Mouse (Mus musculus) ES-Bruce4 (cell line): ENCODE data around the gene Ran. TPM values are rescaled to one million over a fixed set of nuclear protein-coding genes. Genes with fewer than 3 reads are reported as not detected.

Source experiments
- H3K27ac ChIP-seq: 2 replicates; pipeline ENCODE4 v1.5.1; 2012; ENCODE audit warnings: low read length, inconsistent platforms; ENCODE audit not compliant: insufficient read depth
- H3K27me3 ChIP-seq: 2 replicates; pipeline ENCODE4 v1.6.1; 2012; ENCODE audit warnings: mild to moderate bottlenecking, low read length, inconsistent platforms; ENCODE audit not compliant: control insufficient read depth, poor library complexity, insufficient read depth, severe bottlenecking
- H3K36me3 ChIP-seq: 2 replicates; pipeline ENCODE4 v1.6.1; 2012; ENCODE audit warnings: inconsistent platforms, mild to moderate bottlenecking, low read length, moderate library complexity; ENCODE audit not compliant: control insufficient read depth, poor library complexity, insufficient read depth, severe bottlenecking
- H3K4me1 ChIP-seq: one replicate; pipeline ENCODE4 v1.8.1; 2011; ENCODE audit warnings: low read length; ENCODE audit not compliant: control insufficient read depth, insufficient read depth
- H3K4me3 ChIP-seq: 2 replicates; pipeline ENCODE4 v1.5.1; 2011; ENCODE audit warnings: low read depth, mild to moderate bottlenecking, low read length
- H3K9ac ChIP-seq: 2 replicates; pipeline ENCODE4 v1.6.1; 2012; ENCODE audit warnings: low read depth, mild to moderate bottlenecking, inconsistent platforms; ENCODE audit not compliant: poor library complexity, severe bottlenecking
- H3K9me3 ChIP-seq: replicated peaks from 2 replicates; pipeline ENCODE4 v1.6.1; 2012; ENCODE audit warnings: mild to moderate bottlenecking, low read length, inconsistent platforms; ENCODE audit not compliant: control insufficient read depth, poor library complexity, insufficient read depth, severe bottlenecking
- CTCF ChIP-seq: IDR thresholded peaks from one replicate; pipeline ENCODE4 v1.8.1; 2011; ENCODE audit warnings: low read depth, low read length
- EP300 ChIP-seq: IDR thresholded peaks from 2 replicates; pipeline ENCODE4 v1.6.1; 2011; ENCODE audit warnings: low read depth, low read length; ENCODE audit not compliant: insufficient read depth
- POLR2A ChIP-seq: IDR thresholded peaks from one replicate; pipeline ENCODE4 v1.8.1; 2011; ENCODE audit warnings: low read length; ENCODE audit not compliant: insufficient read depth
- polyA plus RNA-seq: library from polyadenylated mRNA; stranded (reverse); fragments of >200 nt; gene quantifications from 2 replicates; pipeline ENCODE4 v1.2.4, GENCODE M21; 2011; ENCODE audit warnings: low read depth; ENCODE audit not compliant: missing spikeins, insufficient read depth, insufficient read length

Ran gene
- polyA plus RNA-seq, 1 experiment: 669 TPM

DNA sequence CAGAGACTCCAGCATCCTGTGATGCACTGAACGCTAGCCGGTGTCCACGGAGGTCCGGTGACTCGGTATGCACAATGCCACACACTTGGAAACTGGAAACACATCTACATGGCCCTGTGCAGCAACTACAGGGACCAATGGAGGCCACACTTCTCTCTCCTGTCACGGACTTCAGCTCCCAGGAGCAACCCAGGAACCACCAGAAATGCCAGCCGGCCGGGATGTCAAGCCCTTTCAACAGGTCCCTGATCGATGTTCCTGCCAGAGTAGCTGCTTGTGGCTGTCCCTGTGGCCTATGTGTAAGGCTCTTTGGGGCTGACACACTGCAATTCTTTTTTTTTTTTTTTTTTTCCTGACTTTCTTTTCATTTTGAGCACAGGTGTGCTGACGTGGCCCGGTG, 44.3 kb downstream of the Ran start:
- no peaks in the 10 kb centered on the region for H3K36me3 ChIP-seq
- no peaks in the 10 kb centered on the region for H3K27me3 ChIP-seq
- H3K4me3 ChIP-seq: no peak overlapping the region
- H3K27ac ChIP-seq: no peak overlapping the region
- H3K9ac ChIP-seq: no peak overlapping the region
- peaks cover 6% of the 10 kb centered on the region for H3K4me1 ChIP-seq
- TF ChIP-seq POLR2A (no peak), CTCF (no peak), EP300 (no peak)
- H3K9me3 ChIP-seq: no peaks in the 10 kb centered on the region

DNA sequence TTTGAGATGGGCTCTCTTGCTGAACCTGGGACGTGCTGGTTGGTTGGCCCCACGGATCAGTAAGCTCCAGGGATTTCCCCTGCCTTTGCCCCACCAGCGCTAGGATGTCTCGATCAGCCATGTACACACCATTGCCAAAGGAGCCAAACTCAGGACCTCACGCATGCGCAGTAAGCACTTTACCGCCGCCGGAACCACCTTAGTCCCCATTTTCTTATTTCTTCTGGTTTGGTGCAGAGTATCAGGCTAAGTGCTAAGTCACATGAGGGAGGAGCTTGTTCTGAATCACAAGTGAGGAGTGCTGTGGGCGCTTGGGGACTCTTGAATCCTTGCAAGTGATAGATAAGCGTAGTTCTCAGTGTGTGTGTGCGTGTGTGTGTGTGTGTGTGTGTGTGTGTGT, 45.4 kb downstream of the Ran start:
- Histone ChIP-seq H3K9me3 (no peaks in the 10 kb centered on the region), H3K36me3 (no peaks in the 10 kb centered on the region), H3K27me3 (no peaks in the 10 kb centered on the region), H3K4me1 (peaks cover 6% of the 10 kb centered on the region), H3K9ac (peak overlapping the region; percentile 17; the same call in 1 of the 2 replicates), H3K4me3 (peak overlapping the region; percentile 17), H3K27ac (0 out of 2 replicates have a peak overlapping the region, but pooled peaks have one; percentile 14)
- no peak for TF ChIP-seq CTCF
- no peak for TF ChIP-seq POLR2A
- no peak for TF ChIP-seq EP300

DNA sequence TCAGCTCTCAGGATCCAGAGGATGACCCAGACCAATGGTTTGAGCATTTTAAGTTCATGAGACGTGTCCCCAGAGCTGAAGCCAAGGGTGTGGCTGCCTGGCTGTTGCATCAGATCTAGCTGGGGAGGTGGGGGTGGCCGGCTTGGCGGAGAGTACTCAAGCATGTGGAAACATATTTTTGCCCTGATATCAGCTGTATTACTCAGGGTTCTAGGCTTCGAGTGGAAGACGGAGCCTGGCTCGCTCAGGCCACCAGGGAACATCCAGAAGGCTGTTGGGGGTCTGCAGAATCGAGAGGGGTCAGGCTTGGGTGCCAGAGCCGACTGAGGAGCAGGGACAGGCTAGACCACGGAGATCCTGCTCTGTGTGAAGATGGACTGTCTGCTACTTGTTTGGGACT, 46.1 kb downstream of the Ran start:
- H3K36me3 ChIP-seq: no peaks in the 10 kb centered on the region
- no peaks in the 10 kb centered on the region for H3K9me3 ChIP-seq
- H3K27ac ChIP-seq: 0 out of 2 replicates have a peak overlapping the region, but pooled peaks have one; percentile 14
- peaks cover 6% of the 10 kb centered on the region for H3K4me1 ChIP-seq
- H3K4me3 ChIP-seq: peak overlapping the region; percentile 13
- H3K27me3 ChIP-seq: no peaks in the 10 kb centered on the region
- H3K9ac ChIP-seq: peak overlapping the region; percentile 17; the same call in 1 of the 2 replicates
- TF ChIP-seq POLR2A (no peak), CTCF (no peak), EP300 (no peak)

DNA sequence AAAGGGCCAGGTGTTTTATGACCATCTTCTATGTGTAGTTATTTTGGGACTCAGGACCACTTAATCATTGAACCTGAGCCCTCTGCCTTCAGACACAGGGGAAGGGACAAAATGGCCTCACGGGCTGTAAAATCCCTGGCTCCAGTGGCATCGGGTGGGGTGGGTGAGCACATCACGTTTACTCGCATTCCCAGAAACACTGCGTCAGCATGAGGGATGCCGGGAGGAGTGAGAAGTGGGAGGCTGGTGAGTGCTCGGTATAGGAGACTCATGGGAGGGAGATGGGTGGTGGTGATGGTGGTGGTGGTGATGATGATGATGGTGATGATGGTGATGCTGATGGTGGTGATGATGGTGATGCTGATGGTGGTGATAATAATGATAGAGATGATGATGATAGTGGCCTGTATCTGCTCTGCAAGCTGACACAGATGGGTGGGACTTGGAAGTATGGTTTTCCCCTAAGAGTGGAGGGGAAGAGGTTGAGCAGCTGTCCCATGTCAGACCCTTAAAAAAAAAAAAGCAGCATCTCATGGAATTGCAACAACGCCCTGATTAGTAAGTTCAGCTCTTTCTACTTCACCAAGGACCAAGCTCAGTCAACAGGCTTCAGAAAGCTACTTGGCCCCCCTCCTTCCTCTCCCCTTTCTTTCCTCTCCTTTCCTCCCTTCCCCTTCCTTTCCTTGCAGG, 46.8 kb downstream of the Ran start:
- Histone ChIP-seq H3K36me3 (no peaks in the 10 kb centered on the region), H3K4me1 (peaks cover 6% of the 10 kb centered on the region), H3K9me3 (no peaks in the 10 kb centered on the region), H3K27ac (no peak overlapping the region), H3K9ac (no peak overlapping the region), H3K27me3 (no peaks in the 10 kb centered on the region), H3K4me3 (no peak overlapping the region)
- TF ChIP-seq POLR2A (no peak), CTCF (no peak), EP300 (no peak)

DNA sequence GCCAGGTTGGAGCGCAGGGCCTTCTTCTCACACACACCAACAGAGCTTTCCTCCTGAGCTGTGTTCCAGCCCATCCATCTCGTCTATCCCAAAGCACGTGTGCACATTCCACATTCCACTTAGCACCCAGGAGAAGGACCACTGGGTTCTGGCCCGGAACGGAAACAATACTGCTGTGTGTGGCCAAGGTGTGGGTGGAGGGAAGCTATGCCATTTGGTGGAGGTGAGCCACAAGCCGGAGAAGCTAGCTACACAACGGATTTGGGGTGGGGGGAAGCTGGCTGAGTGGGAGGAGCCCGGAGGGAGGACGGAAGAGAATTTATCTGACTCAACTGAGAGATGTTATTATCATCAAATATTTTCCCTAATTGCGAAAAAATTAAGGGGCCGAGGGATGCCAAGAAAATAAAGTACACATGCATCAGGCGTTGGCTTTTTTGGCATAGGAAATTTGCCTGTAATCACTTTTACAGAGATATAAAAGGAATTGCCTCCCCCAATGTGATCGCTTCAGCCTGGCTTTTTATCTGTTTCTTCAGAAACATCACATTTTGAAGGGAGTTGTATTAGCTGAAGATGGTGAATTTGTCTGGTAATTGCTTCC, 47.5 kb downstream of the Ran start:
- TF ChIP-seq EP300 (no peak), POLR2A (no peak), CTCF (no peak)
- H3K36me3 ChIP-seq: no peaks in the 10 kb centered on the region
- H3K4me3 ChIP-seq: no peak overlapping the region
- no peaks in the 10 kb centered on the region for H3K27me3 ChIP-seq
- H3K9me3 ChIP-seq: no peaks in the 10 kb centered on the region
- peaks cover 6% of the 10 kb centered on the region for H3K4me1 ChIP-seq
- H3K9ac ChIP-seq: no peak overlapping the region
- H3K27ac ChIP-seq: no peak overlapping the region

GRCm38 (mm10) chr5:129071761-129072280, 52.0 kb downstream of the Ran start:
- H3K4me1 ChIP-seq: no peaks in the 10 kb centered on the region
- no peak overlapping the region for H3K4me3 ChIP-seq
- no peak overlapping the region for H3K27ac ChIP-seq
- no peaks in the 10 kb centered on the region for H3K9me3 ChIP-seq
- H3K27me3 ChIP-seq: no peaks in the 10 kb centered on the region
- TF ChIP-seq EP300 (no peak), CTCF (no peak), POLR2A (no peak)
- no peak overlapping the region for H3K9ac ChIP-seq
- H3K36me3 ChIP-seq: no peaks in the 10 kb centered on the region
